Mouse (Mus musculus) bone marrow, adult 2 months (tissue): ENCODE data around the gene St6galnac1. TPM values are rescaled to one million over a fixed set of nuclear protein-coding genes. Genes with fewer than 3 reads are reported as not detected.

Experiments used
- H3K27ac ChIP-seq: fragments of 200-500 bp; 2 replicates; pipeline ENCODE4 v1.5.1; 2012; ENCODE audit warnings: low read depth, mild to moderate bottlenecking, control low read depth, inconsistent platforms, low read length; ENCODE audit not compliant: control insufficient read depth, poor library complexity, insufficient read depth
- H3K4me1 ChIP-seq: fragments of 200-500 bp; 2 replicates; pipeline ENCODE4 v1.6.1; 2011; ENCODE audit warnings: low read length; ENCODE audit not compliant: control insufficient read depth, insufficient read depth
- H3K4me3 ChIP-seq: fragments of 200-500 bp; replicated peaks from 2 replicates; pipeline ENCODE3; 2011; ENCODE audit warnings: mild to moderate bottlenecking, low read depth, low read length, control low read depth; ENCODE audit not compliant: control insufficient read depth
- CTCF ChIP-seq: fragments of 200-500 bp; IDR thresholded peaks from 2 replicates; pipeline ENCODE4 v1.5.1; 2011; ENCODE audit warnings: low read length, control low read depth; ENCODE audit not compliant: control insufficient read depth, insufficient read depth
- POLR2A ChIP-seq: fragments of 200-500 bp; IDR thresholded peaks from 2 replicates; pipeline ENCODE4 v1.6.1; 2011; ENCODE audit warnings: low read depth, mild to moderate bottlenecking, control low read depth, low read length, borderline replicate concordance; ENCODE audit not compliant: control insufficient read depth
- WGBS: fragments of 180-500 bp; shearing (Covaris S2); methylation state at CpG from one replicate; pipeline ENCODE4 v1.1.7; 2018; 5-methylcytosine and 5-hydroxymethylcytosine counted together
- polyA plus RNA-seq: library from polyadenylated mRNA; stranded (reverse); fragments of >200 nt; gene quantifications from 2 replicates; pipeline ENCODE4 v1.2.4, GENCODE M21; 2011; ENCODE audit warnings: low replicate concordance; ENCODE audit not compliant: missing spikeins, insufficient read depth, insufficient read length

St6galnac1 gene
- polyA plus RNA-seq, 1 experiment = not detected

DNA sequence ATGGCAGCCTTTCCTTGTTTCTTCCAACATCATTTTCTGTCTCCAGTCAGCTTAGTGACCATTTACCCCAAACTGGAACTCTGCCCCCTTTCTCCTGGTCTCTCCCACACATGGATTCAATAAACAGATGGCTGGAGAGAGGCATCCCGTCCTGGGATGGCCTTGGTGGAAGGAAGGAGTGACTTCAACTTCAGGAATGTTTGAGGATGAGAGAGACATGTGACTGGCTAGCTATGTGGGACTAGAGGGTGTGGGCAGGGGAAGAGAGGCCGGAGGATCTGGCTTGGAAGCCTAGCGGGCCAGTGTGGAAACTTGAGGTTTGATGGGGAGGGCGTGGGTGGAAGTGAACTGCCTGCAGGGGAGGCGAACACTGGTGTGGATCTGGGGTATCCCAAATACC, 41.5 kb upstream of the St6galnac1 start:
- no peak for TF ChIP-seq POLR2A
- no peak for TF ChIP-seq CTCF
- WGBS = 87% methylated on average over 5 of the region's 5 CpGs
- Histone ChIP-seq H3K4me1 (no peaks in the 10 kb centered on the region), H3K27ac (no peak overlapping the region), H3K4me3 (no peak overlapping the region)

DNA sequence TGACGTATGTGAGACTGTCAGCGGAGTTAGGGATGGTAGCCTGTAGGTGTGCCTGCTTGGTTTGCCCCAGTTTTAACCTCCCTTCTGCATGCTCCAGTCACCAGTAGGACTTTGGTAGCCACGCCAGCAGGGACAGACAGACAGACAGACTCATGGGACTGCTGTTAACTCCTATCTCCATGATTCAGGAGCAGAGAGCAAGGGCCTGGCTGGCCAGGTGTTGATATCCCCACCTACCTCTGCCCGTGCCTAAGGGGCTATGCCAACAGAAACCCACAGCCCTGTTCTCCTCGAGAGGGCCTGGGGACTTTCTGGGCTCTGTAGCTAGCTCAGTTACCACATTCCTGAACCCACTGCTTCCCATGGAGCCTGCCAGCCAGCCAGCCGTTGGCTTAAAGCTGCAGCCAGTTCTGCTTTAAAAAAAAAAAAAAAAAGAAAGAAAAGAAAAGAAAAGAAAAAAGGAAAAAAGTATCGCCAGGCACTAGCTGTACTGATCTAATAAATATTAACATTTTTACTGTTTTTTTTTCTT, 39.6 kb upstream of the St6galnac1 start:
- 67% methylated on average over 7 of the region's 7 CpGs for WGBS
- no peak for TF ChIP-seq CTCF
- TF ChIP-seq POLR2A = no peak

DNA sequence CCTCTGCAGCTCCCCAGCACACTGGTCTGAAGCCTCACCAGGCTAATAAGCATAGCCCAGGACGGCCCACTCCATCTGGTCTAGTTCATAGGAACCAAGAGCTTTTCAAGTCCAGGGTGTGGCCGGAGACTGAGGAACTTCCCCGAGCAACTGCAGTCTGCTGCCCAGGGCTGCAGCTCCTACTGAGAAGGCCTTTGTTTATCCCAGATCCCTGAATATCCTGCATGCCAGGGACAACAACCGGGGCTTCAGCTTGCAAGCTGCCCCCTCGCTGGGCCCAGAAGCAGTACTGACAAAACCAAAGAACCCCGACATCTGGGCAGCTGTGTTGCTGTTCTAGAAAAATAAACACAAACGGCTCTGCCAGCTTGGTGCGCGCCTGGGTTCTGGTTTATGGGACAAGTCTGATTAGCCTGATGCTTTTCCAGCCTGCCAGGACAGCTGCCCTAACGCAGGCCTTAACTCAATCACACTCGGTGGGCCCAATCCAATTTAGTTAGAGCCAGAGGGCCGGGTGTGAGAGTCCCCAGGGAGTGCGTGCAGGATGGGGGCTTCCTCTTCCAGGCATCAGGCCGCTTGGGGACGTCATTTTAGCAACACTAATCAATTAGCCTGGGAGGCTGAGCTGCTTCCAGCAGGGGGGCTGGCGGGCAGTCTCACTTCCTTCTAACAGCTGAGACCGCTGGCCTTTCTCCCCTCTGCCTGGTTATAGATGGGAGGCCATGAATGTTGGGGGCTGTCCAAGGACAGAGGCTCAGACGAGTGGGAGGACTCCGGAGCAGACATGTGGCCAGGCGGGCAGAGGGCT, 39.0 kb upstream of the St6galnac1 start:
- Histone ChIP-seq H3K4me1 (no peaks in the 10 kb centered on the region), H3K4me3 (no peak overlapping the region), H3K27ac (no peak overlapping the region)
- no peak for TF ChIP-seq POLR2A
- no peak for TF ChIP-seq CTCF
- WGBS = 67% methylated on average over 20 of the region's 20 CpGs

More for the DNA sequence above, 39.6 kb upstream of the St6galnac1 start:
- no peak overlapping the region for H3K4me3 ChIP-seq
- H3K4me1 ChIP-seq = no peaks in the 10 kb centered on the region
- H3K27ac ChIP-seq = no peak overlapping the region

- no peaks in the 10 kb centered on the region for H3K4me1 ChIP-seq
- no peak overlapping the region for H3K27ac ChIP-seq
- TF ChIP-seq POLR2A = no peak
- TF ChIP-seq CTCF = no peak
- 92% methylated on average over 13 of the region's 13 CpGs for WGBS
- H3K4me3 ChIP-seq = no peak overlapping the region
Observed at GRCm38 (mm10) chr11:116813610-116814009, 38.3 kb upstream of the St6galnac1 start.

DNA sequence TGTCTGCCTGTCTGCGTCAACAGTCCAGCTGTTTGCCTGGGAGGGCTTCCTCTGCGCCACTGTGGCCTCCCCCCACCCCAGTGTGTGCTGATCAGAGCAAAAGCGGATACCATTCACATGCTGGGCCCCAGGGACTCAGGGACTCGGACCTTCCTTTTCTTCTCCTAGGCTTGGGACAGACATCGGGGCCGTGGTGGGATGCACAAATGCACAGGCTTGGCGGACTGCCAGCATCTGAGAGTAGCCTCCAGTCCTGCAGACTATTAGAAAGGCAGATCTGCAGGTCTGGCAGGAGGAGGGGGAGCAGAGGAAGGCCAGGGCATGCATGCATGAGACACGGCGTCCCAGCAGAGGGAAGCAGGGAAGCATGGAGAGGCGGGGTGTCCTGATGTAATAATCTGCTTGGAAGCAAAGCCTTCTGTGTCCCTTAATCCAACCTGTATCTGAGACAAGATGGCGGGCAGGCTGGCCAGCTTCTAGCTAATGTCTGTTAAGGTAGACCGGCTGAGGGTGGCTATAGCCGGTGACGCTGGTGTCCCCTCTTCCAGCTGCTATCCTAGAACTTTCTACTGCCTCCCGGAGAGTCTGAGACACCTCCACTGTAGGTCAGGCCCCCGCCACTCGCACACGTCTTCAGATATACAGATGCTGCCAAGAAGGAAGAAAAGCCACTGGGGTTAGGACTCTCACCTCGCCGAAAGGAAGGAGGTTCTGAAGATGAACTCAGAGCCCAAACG, 37.7 kb upstream of the St6galnac1 start:
- H3K27ac ChIP-seq = no peak overlapping the region
- H3K4me1 ChIP-seq = no peaks in the 10 kb centered on the region
- H3K4me3 ChIP-seq = no peak overlapping the region
- WGBS = 78% methylated on average over 21 of the region's 21 CpGs
- no peak for TF ChIP-seq CTCF
- no peak for TF ChIP-seq POLR2A

GRCm38 (mm10) chr11:116810983-116811901, 35.9 kb upstream of the St6galnac1 start:
- Histone ChIP-seq H3K4me1 (no peaks in the 10 kb centered on the region), H3K27ac (no peak overlapping the region), H3K4me3 (no peak overlapping the region)
- TF ChIP-seq CTCF = no peak
- no peak for TF ChIP-seq POLR2A
- WGBS = 10% methylated on average over 32 of the region's 32 CpGs

DNA sequence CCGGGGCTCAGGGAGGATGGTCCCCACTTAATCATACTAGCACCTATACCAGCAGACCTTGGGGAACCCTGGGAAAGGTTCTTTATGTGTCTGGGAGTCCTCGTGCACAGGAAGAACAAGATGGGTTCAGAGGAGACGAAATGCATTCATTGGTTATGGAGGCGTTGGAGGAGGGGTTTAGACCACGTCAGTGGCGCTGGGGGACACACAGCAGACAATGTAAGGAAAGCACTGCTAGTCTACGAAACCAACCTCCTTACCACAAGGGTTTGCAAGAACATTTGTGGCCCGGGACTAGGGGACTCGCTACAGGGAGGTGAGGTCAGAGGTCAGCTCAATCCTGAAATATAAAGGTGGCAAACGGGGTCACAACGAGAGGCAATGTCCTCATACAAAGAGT, 35.2 kb upstream of the St6galnac1 start:
- no peak for TF ChIP-seq POLR2A
- TF ChIP-seq CTCF = no peak
- Histone ChIP-seq H3K27ac (no peak overlapping the region), H3K4me3 (no peak overlapping the region), H3K4me1 (no peaks in the 10 kb centered on the region)
- WGBS = 73% methylated on average over 11 of the region's 11 CpGs
